Mouse (Mus musculus): ENCODE data around the gene Unc119.

DNA sequence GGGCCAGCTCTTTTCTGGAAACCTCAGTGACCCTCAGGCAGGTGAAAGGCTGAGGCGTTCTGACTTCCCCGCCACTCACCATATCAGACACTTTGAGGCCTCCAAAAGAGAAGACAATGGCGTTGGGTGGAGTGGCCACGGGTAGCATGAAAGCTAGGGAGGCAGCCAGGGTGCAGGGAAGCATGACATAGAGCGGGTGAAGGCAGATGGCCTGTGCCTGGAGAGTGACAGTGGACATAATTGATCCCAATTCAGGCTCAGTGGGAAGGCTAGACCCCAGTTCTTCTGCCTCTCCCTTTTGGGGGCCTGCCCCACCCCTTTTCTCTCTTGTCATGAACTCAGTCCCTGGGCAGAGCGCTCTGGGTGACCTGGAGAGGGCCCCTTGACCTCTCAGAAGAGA is 54.9 kb downstream of the Unc119 start:
- no peak for TF ChIP-seq CTCF (conservative IDR thresholded peaks at IDR 0.05; ENCODE audit: low read length)
- TF ChIP-seq NANOG (IDR thresholded peaks at IDR 0.05; ENCODE audit: borderline replicate concordance, low read length), result no peak
- TF ChIP-seq POU5F1 (IDR thresholded peaks at IDR 0.05; ENCODE audit: borderline replicate concordance, low read length), result no peak

Measured in E14TG2a.4 (cell line).